Mouse (Mus musculus): Measurements from ENCODE around the gene Arhgef3.

DNA sequence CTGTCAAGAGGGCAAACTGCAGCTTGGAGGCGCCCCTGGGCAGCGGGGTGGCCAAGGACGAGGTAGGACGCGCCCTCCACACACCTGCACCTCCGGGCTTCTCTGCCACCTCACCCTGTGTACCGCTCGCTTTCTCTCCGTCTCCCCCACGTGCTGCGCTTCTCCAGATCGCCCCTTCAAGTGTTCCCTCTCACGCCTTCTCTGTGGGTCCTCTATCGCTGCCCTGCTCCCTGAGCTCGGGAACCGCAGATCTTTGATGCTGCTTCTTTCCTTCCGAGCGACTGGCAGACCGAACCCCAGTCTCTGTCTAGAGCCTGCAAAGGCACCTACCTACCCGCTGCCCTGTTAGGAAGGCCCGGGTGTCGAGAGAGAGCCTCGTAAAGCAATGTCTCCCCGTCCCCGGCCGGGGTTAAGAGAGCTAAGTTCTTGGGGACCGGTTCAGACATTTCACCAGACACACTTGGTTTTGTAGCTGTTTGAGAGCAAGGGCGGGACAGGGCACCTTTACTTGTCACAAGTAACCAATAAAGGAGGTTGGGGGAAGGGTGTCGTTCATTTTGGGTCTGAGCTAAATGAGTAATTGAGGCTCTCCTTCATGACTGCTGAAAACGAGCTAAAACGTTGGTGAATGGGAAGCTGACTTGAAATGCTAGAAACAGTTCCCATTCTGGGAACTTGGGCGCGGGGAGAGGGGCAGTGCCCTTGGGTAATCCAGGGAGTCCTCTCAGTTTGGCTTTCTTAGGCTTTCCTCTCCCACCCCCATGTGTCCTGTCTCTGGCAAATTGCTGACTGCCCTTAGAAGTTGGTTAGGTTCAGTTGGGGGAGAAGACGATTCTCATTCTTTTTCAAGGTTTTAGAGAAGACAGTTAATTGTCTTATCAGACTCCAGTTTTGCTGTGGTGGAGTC, 221.8 kb downstream of the Arhgef3 start:
- TF ChIP-seq EP300 (IDR thresholded peaks at IDR 0.05; ENCODE audit: insufficient read depth, low read depth, low read length) = no peak
- TF ChIP-seq POLR2A (IDR thresholded peaks at IDR 0.05; ENCODE audit: insufficient read depth, low read depth, low read length) = no peak
- no peak for TF ChIP-seq CTCF (IDR thresholded peaks at IDR 0.05)

All from heart, adult 2 months (tissue).